Comparison of ENCODE assay signal across 22 mouse cellular contexts in the genomic region with DNA sequence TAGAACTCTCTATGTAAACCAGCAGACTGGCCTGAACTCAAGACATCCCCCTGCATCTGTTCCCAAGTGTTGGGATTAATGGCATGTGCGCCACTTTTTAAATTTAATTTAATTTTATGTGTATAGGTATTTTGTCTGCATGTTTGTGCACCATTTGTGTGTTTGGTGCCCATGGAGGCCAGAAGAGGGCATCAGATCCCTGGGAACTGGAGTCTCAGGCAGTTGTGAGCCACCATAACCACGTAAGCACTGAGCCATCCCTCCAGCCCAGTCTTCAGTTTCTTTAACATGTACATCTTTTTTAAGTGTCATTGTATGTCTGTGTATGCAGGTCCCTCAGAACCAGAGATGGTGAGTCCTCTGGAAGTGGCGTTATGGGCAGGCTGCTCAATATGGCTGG. TPM values are rescaled to one million over a fixed set of nuclear protein-coding genes. Genes with fewer than 3 reads are reported as not detected.
DNase-seq lines count a peak whose midpoint lies in the region; ATAC-seq and TF ChIP-seq lines count a peak whose summit lies in the region.
"Had no signal": no experiment of that assay in that cellular context is flagged by ENCODE, and none has a peak within 500 bp of the region (broad histone marks: within the 10 kb centered on the region; RNA-seq: fewer than 3 reads in every experiment).

No protein-coding gene starts in this region.

- no peak for ATAC-seq in intestine, postnatal 0 days
- ATAC-seq in intestine, embryonic 15.5 days: no peak
- ATAC-seq in megakaryocyte progenitor cell, adult 5-6 weeks (replicated peaks; ENCODE audit: poor library complexity): peak; percentile 51
- ATAC-seq: forebrain, postnatal 0 days; midbrain, embryonic 13.5 days; Patski had no signal

- no peak overlapping the region for H3K4me2 ChIP-seq in intestine, postnatal 0 days (replicated peaks; ENCODE audit: low read depth)
- H3K4me2 ChIP-seq in intestine, embryonic 15.5 days (replicated peaks): no peak overlapping the region
- H3K4me2 ChIP-seq: heart, embryonic 11.5 days; midbrain, embryonic 13.5 days; neural tube, embryonic 12.5 days had no signal

- TF ChIP-seq CTCF in intestine, postnatal 0 days (IDR thresholded peaks at IDR 0.05; ENCODE audit: low read depth): peak; percentile 41

- H3K4me1 ChIP-seq in intestine, postnatal 0 days (replicated peaks; ENCODE audit: control insufficient read depth, insufficient read depth, low read length): no peaks in the 10 kb centered on the region
- no peaks in the 10 kb centered on the region for H3K4me1 ChIP-seq in intestine, embryonic 15.5 days (replicated peaks)
- H3K4me1 ChIP-seq: midbrain, embryonic 13.5 days; neural tube, embryonic 12.5 days had no signal

- intact Hi-C loops in heart, postnatal 36 days (cut with DNase I): no loop called here

- H3K36me3 ChIP-seq in intestine, postnatal 0 days (ENCODE audit: control insufficient read depth, insufficient read depth): no peaks in the 10 kb centered on the region
- H3K36me3 ChIP-seq in intestine, embryonic 15.5 days: no peaks in the 10 kb centered on the region
- H3K36me3 ChIP-seq: midbrain, embryonic 13.5 days; neural tube, embryonic 12.5 days had no signal

- H3K4me3 ChIP-seq in intestine, postnatal 0 days (ENCODE audit: low read depth, low read length): no peak overlapping the region
- no peak overlapping the region for H3K4me3 ChIP-seq in intestine, embryonic 15.5 days (replicated peaks)
- H3K4me3 ChIP-seq: erythroblast, embryonic 14.5 days; midbrain, embryonic 13.5 days; neural tube, embryonic 12.5 days had no signal

- peaks cover 5% of the 10 kb centered on the region; the same call in 1 of the 2 replicates for H3K27me3 ChIP-seq in intestine, postnatal 0 days (replicated peaks; ENCODE audit: control insufficient read depth, insufficient read depth, low read length)
- no peaks in the 10 kb centered on the region for H3K27me3 ChIP-seq in intestine, embryonic 15.5 days (replicated peaks)
- H3K27me3 ChIP-seq: midbrain, embryonic 13.5 days; neural tube, embryonic 12.5 days; Patski had no signal

- peak; percentile 29 to 45 for DNase-seq in spleen, postnatal 36 days (ENCODE audit: low spot score in 2 of 2)
- DNase-seq in spleen, postnatal 4 days (ENCODE audit: low spot score in 2 of 2): no peak
- DNase-seq in heart, postnatal 36 days: no peak
- DNase-seq in testis, postnatal 14 days (ENCODE audit: low spot score): no peak
- no peak for DNase-seq in cerebellum, adult 11 months
- DNase-seq: adrenal gland, adult 2 months; embryo, embryonic 11 days; forebrain, postnatal 0 days; gastrocnemius, postnatal 10 days; kidney, adult 11 months; left cerebral cortex, postnatal 4 days; retina, postnatal 1 day; spleen, adult 18-20 months had no signal

- H3K9me3 ChIP-seq in intestine, postnatal 0 days (ENCODE audit: control insufficient read depth): no peaks in the 10 kb centered on the region
- H3K9me3 ChIP-seq in intestine, embryonic 15.5 days: no peaks in the 10 kb centered on the region
- H3K9me3 ChIP-seq: midbrain, embryonic 13.5 days; neural tube, embryonic 12.5 days had no signal

- H3K9ac ChIP-seq in intestine, postnatal 0 days (ENCODE audit: low read depth, low read length): no peak overlapping the region
- H3K9ac ChIP-seq in intestine, embryonic 15.5 days: no peak overlapping the region
- H3K9ac ChIP-seq: forebrain, postnatal 0 days; midbrain, embryonic 13.5 days; neural tube, embryonic 12.5 days had no signal

- 87% methylated on average over 3 of the region's 3 CpGs for WGBS in intestine, postnatal 0 days
- 83% methylated on average over 3 of the region's 3 CpGs for WGBS in intestine, embryonic 15.5 days

- no peak overlapping the region for H3K27ac ChIP-seq in intestine, postnatal 0 days (ENCODE audit: low read depth, low read length)
- H3K27ac ChIP-seq in intestine, embryonic 15.5 days: no peak overlapping the region
- H3K27ac ChIP-seq: midbrain, embryonic 13.5 days; neural tube, embryonic 12.5 days had no signal

RNA-seq across cellular contexts. Expression of a gene that starts 9.4 kb away (rescaled TPM):
- polyA plus RNA-seq in intestine, postnatal 0 days (2015; fragmentation: Nextera tagmentation; extraction: Ambion mirVana): 175 and 225 TPM in 2 replicates
- 7.6 and 28.5 TPM in 2 replicates for polyA plus RNA-seq in intestine, embryonic 15.5 days (2015; fragmentation: Nextera tagmentation; extraction: Ambion mirVana)
- 4.4 and 4.7 TPM in 2 replicates for total RNA-seq in megakaryocyte progenitor cell, adult 5-6 weeks (2015)
- 1.7 and 4.0 TPM in 2 replicates for total RNA-seq in megakaryocyte progenitor cell, adult 5-6 weeks (2017)
- total RNA-seq in heart, postnatal 36 days (2021): not detected
- total RNA-seq: adrenal gland, adult 2 months; forebrain, postnatal 0 days; gastrocnemius, postnatal 10 days; layer of hippocampus, adult 18-20 months; left cerebral cortex, postnatal 4 days had no signal
- polyA plus RNA-seq: erythroblast, embryonic 14.5 days; forebrain, postnatal 0 days; heart, embryonic 11.5 days; midbrain, embryonic 13.5 days; neural tube, embryonic 12.5 days; Patski had no signal

RNA-seq across cellular contexts. Expression of a gene that starts 13.5 kb away (rescaled TPM):
- polyA plus RNA-seq in intestine, postnatal 0 days (2015; fragmentation: Nextera tagmentation; extraction: Ambion mirVana): 5.2 and 5.8 TPM in 2 replicates
- 4.4 TPM in 2 replicates for polyA plus RNA-seq in intestine, embryonic 15.5 days (2015; fragmentation: Nextera tagmentation; extraction: Ambion mirVana)
- total RNA-seq in megakaryocyte progenitor cell, adult 5-6 weeks (2015): 27.4 and 27.5 TPM in 2 replicates
- 17.5 and 20.6 TPM in 2 replicates for total RNA-seq in megakaryocyte progenitor cell, adult 5-6 weeks (2017)
- total RNA-seq in heart, postnatal 36 days (2021): 1 to 10 TPM; 1.6 to 1.9 TPM

RNA-seq across cellular contexts. Expression of a gene that starts 35.4 kb away (rescaled TPM):
- polyA plus RNA-seq in intestine, postnatal 0 days (2015; fragmentation: Nextera tagmentation; extraction: Ambion mirVana): 24.0 and 24.2 TPM in 2 replicates
- polyA plus RNA-seq in intestine, embryonic 15.5 days (2015; fragmentation: Nextera tagmentation; extraction: Ambion mirVana): 101 and 107 TPM in 2 replicates
- 76.8 and 89.8 TPM in 2 replicates for total RNA-seq in megakaryocyte progenitor cell, adult 5-6 weeks (2015)
- 67.8 and 84.8 TPM in 2 replicates for total RNA-seq in megakaryocyte progenitor cell, adult 5-6 weeks (2017)
- total RNA-seq in heart, postnatal 36 days (2021): 1 to 10 TPM; 1.0 to 2.6 TPM

RNA-seq across cellular contexts. Expression of a gene that starts 44.3 kb away (rescaled TPM):
- 1.8 and 2.0 TPM in 2 replicates for polyA plus RNA-seq in intestine, postnatal 0 days (2015; fragmentation: Nextera tagmentation; extraction: Ambion mirVana)
- polyA plus RNA-seq in intestine, embryonic 15.5 days (2015; fragmentation: Nextera tagmentation; extraction: Ambion mirVana): 5.3 and 6.1 TPM in 2 replicates
- total RNA-seq in megakaryocyte progenitor cell, adult 5-6 weeks (2015): 2.0 and 3.5 TPM in 2 replicates
- total RNA-seq in megakaryocyte progenitor cell, adult 5-6 weeks (2017): 1.1 and 1.9 TPM in 2 replicates
- total RNA-seq in heart, postnatal 36 days (2021): not detected
- polyA plus RNA-seq: Patski had no signal

RNA-seq across cellular contexts. Expression of a gene that starts 50.9 kb away (rescaled TPM):
- polyA plus RNA-seq in intestine, postnatal 0 days (2015; fragmentation: Nextera tagmentation; extraction: Ambion mirVana): 32.6 and 33.9 TPM in 2 replicates
- polyA plus RNA-seq in intestine, embryonic 15.5 days (2015; fragmentation: Nextera tagmentation; extraction: Ambion mirVana): 66.6 and 68.8 TPM in 2 replicates
- 93.4 and 103 TPM in 2 replicates for total RNA-seq in megakaryocyte progenitor cell, adult 5-6 weeks (2015)
- total RNA-seq in megakaryocyte progenitor cell, adult 5-6 weeks (2017): 64.2 and 64.5 TPM in 2 replicates
- total RNA-seq in heart, postnatal 36 days (2021): 10 to 100 TPM; 66.5 to 71.5 TPM

Comparison
In these comparisons a context has a peak if more than half of its experiments do, and no peak if none do; other contexts are left out.
1. DNase-seq: peak in spleen, postnatal 36 days (2 of 2); none in spleen, postnatal 4 days (0 of 2), heart, postnatal 36 days (0 of 2), testis, postnatal 14 days (single experiment) and cerebellum, adult 11 months (single experiment).
2. RNA of a gene that starts 13.5 kb away (total RNA-seq): 17.5 to 27.5 TPM in megakaryocyte progenitor cell, adult 5-6 weeks; 1.6 to 1.9 TPM in heart, postnatal 36 days; every median in the first group is over 4 times any median in the second.
3. RNA of a gene that starts 35.4 kb away (total RNA-seq): 67.8 to 89.8 TPM in megakaryocyte progenitor cell, adult 5-6 weeks; 1.0 to 2.6 TPM in heart, postnatal 36 days; every median in the first group is over 10 times any median in the second.